Mouse (Mus musculus) MEL (cell line): ENCODE measurements around the gene Sgk2.

ENCODE experiments used
- CTCF ChIP-seq, 3 experiments: IDR thresholded peaks in 2 of 3; conservative IDR thresholded peaks in 1 of 3; 2 replicates each; pipeline ENCODE4 v1.5.1; 2011 to 2012; ENCODE audit warnings: low read length in 3 of 3, low read depth in 2 of 3, mild to moderate bottlenecking in 2 of 3, improper control_type of control experiment in 1 of 3, inconsistent platforms in 1 of 3, mixed read lengths in 1 of 3, moderate library complexity in 1 of 3; ENCODE audit not compliant: control insufficient read depth in 1 of 3, insufficient read depth in 1 of 3, poor library complexity in 1 of 3, severe bottlenecking in 1 of 3
- E2F4 ChIP-seq: IDR thresholded peaks from 2 replicates; pipeline ENCODE4 v1.6.1; 2011; ENCODE audit warnings: low read depth, low read length, improper control_type of control experiment, borderline replicate concordance
- ELF1 ChIP-seq: IDR thresholded peaks from 2 replicates; pipeline ENCODE4 v1.6.1; 2014; ENCODE audit warnings: low read depth, mild to moderate bottlenecking, inconsistent platforms, low read length, improper control_type of control experiment, moderate library complexity
- GABPA ChIP-seq: IDR thresholded peaks from 2 replicates; pipeline ENCODE4 v1.6.1; 2012; ENCODE audit warnings: low read depth, mild to moderate bottlenecking, inconsistent platforms, low read length, improper control_type of control experiment, moderate library complexity
- GATA1 ChIP-seq: IDR thresholded peaks from 2 replicates; pipeline ENCODE4 v1.6.1; 2011; ENCODE audit warnings: low read depth, low read length, improper control_type of control experiment
- KAT2A ChIP-seq: conservative IDR thresholded peaks from 2 replicates; pipeline ENCODE4 v1.6.1; 2012; ENCODE audit warnings: low read depth, low read length, improper control_type of control experiment, inconsistent platforms
- MXI1 ChIP-seq: IDR thresholded peaks from 2 replicates; pipeline ENCODE4 v1.6.1; 2011; ENCODE audit warnings: mild to moderate bottlenecking, low read depth, low read length, improper control_type of control experiment
- NRF1 ChIP-seq: IDR thresholded peaks from 2 replicates; pipeline ENCODE4 v1.6.1; 2014; ENCODE audit warnings: low read depth, mild to moderate bottlenecking, inconsistent platforms, low read length, improper control_type of control experiment, moderate library complexity; ENCODE audit not compliant: poor library complexity, insufficient read depth, severe bottlenecking
- POLR2A ChIP-seq, 2 experiments: IDR thresholded peaks; 2 replicates each; pipeline ENCODE4 v1.6.1; 2011 to 2012; ENCODE audit warnings: low read length in 2 of 2, mild to moderate bottlenecking in 2 of 2, control low read depth in 1 of 2, improper control_type of control experiment in 1 of 2, low read depth in 1 of 2, moderate library complexity in 1 of 2; ENCODE audit not compliant: control insufficient read depth in 1 of 2, insufficient read depth in 1 of 2, poor library complexity in 1 of 2
- POLR2AphosphoS5 ChIP-seq: IDR thresholded peaks from 2 replicates; pipeline ENCODE4 v1.6.1; 2012; ENCODE audit warnings: low read depth, borderline replicate concordance, mild to moderate bottlenecking, inconsistent platforms, low read length, moderate library complexity, mixed read lengths
- SMC3 ChIP-seq: IDR thresholded peaks from 2 replicates; pipeline ENCODE4 v1.6.1; 2011; ENCODE audit warnings: low read depth, low read length, improper control_type of control experiment
- TAL1 ChIP-seq: IDR thresholded peaks from 2 replicates; pipeline ENCODE4 v1.6.1; 2012; ENCODE audit warnings: mild to moderate bottlenecking, inconsistent platforms, low read length, moderate library complexity, mixed read lengths
- TCF12 ChIP-seq: IDR thresholded peaks from 2 replicates; pipeline ENCODE4 v1.6.1; 2014; ENCODE audit warnings: low read depth, mild to moderate bottlenecking, inconsistent platforms, low read length, improper control_type of control experiment, moderate library complexity

DNA sequence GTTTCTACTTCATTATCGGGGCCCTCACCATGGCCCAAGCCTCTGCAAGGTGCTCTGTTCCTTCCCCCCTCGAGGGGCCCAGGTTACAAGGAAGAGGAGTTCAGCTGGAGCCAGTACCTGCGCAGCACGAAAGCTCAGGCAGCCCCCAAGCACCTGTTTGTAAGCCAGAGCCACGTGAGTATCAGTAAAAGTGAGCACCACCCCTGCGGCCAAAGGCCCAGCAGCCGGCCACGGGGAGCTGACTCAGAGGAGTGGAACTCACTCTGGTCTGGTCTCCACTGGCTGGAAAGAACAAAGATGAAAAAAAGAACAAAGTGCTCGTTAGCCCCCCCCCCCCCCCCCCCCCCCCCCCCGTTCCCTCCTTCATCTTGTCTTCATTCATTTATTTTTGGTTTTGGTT, 25.8 kb upstream of the Sgk2 start:
- TF ChIP-seq POLR2A (IDR thresholded peaks at IDR 0.05; ENCODE audit: control insufficient read depth in 1 of 2, insufficient read depth in 1 of 2, low read depth in 1 of 2, low read length in 2 of 2, poor library complexity in 1 of 2) (no peak), MXI1 (no peak), CTCF (IDR thresholded peaks at IDR 0.05 in 2 of 3, conservative IDR thresholded peaks at IDR 0.05 in 1 of 3; ENCODE audit: control insufficient read depth in 1 of 3, insufficient read depth in 1 of 3, low read depth in 2 of 3, low read length in 3 of 3, poor library complexity in 1 of 3, severe bottlenecking in 1 of 3) (no peak), NRF1 (no peak), TAL1 (no peak), GABPA (no peak), KAT2A (no peak), E2F4 (no peak), GATA1 (no peak), SMC3 (no peak), POLR2AphosphoS5 (no peak), ELF1 (no peak), TCF12 (no peak)
